Mouse (Mus musculus) intestine, postnatal 0 days (tissue): ENCODE results near the gene Fsip1. TPM values are rescaled to one million over a fixed set of nuclear protein-coding genes. Genes with fewer than 3 reads are reported as not detected.
"Not testable (repeated sequence)": the region's sequence is repeated elsewhere in the genome, so short reads cannot be mapped to it uniquely, and the experiment has no call there.

Experiments
- ATAC-seq: fragments of 200-750 bp; cut with Nextera tagmentation; 2 replicates; pipeline ENCODE4 v1.8.0; 2017; ENCODE audit warnings: mild to moderate bottlenecking, moderate TSS enrichment, moderate library complexity
- H3K27ac ChIP-seq: fragments of 300-500 bp; sonication (generic); 2 replicates; pipeline ENCODE4 v1.5.1; 2014; ENCODE audit warnings: mild to moderate bottlenecking, low read depth, low read length, moderate library complexity
- H3K27me3 ChIP-seq: fragments of 300-500 bp; sonication (generic); replicated peaks from 2 replicates; pipeline ENCODE4 v1.6.1; 2014; ENCODE audit warnings: low read length, mixed read lengths; ENCODE audit not compliant: control insufficient read depth, insufficient read depth
- H3K36me3 ChIP-seq: fragments of 300-500 bp; sonication (generic); 2 replicates; pipeline ENCODE4 v1.6.1; 2014; ENCODE audit warnings: mild to moderate bottlenecking, moderate library complexity; ENCODE audit not compliant: control insufficient read depth, insufficient read depth
- H3K4me1 ChIP-seq: fragments of 300-500 bp; sonication (generic); replicated peaks from 2 replicates; pipeline ENCODE4 v1.6.1; 2014; ENCODE audit warnings: antibody characterized with exemption, low read length, mixed read lengths; ENCODE audit not compliant: control insufficient read depth, insufficient read depth
- H3K4me2 ChIP-seq: fragments of 300-500 bp; sonication (generic); replicated peaks from 2 replicates; pipeline ENCODE4 v1.6.1; 2014; ENCODE audit warnings: low read depth, mild to moderate bottlenecking, moderate library complexity
- H3K4me3 ChIP-seq: fragments of 300-500 bp; sonication (generic); 2 replicates; pipeline ENCODE4 v1.5.1; 2014; ENCODE audit warnings: low read depth, low read length
- H3K9ac ChIP-seq: fragments of 300-500 bp; sonication (generic); 2 replicates; pipeline ENCODE4 v1.6.1; 2014; ENCODE audit warnings: mild to moderate bottlenecking, low read depth, low read length
- H3K9me3 ChIP-seq: fragments of 300-500 bp; sonication (generic); 2 replicates; pipeline ENCODE4 v1.6.1; 2016; ENCODE audit warnings: mixed run types; ENCODE audit not compliant: control insufficient read depth
- CTCF ChIP-seq: sonication (generic); IDR thresholded peaks from 2 replicates; pipeline ENCODE4 v1.5.1; 2016; ENCODE audit warnings: low read depth, mild to moderate bottlenecking, control low read depth, antibody characterized with exemption, moderate library complexity
- WGBS: fragments of 180-500 bp; shearing (Covaris S2); extraction: QIAGEN DNeasy Blood & Tissue Kit; methylation state at CpG from one replicate; pipeline ENCODE4 v1.1.7; 2014; 5-methylcytosine and 5-hydroxymethylcytosine counted together
- polyA plus RNA-seq: library from polyadenylated mRNA; unstranded; fragments of >200 nt; fragmentation: Nextera tagmentation; extraction: Ambion mirVana; gene quantifications from 2 replicates; pipeline ENCODE4 v1.2.1, GENCODE M21; 2015

Fsip1 gene
- polyA plus RNA-seq, 1 experiment from 2014 or later = 0.13 TPM

- no peak overlapping the region for H3K4me2 ChIP-seq
- no peak for TF ChIP-seq CTCF
- no peak overlapping the region for H3K9ac ChIP-seq
- H3K4me1 ChIP-seq = no peaks in the 10 kb centered on the region
- H3K36me3 ChIP-seq = no peaks in the 10 kb centered on the region
- no peak for ATAC-seq
- no peak overlapping the region for H3K4me3 ChIP-seq
- H3K9me3 ChIP-seq = no peaks in the 10 kb centered on the region
- no peak overlapping the region for H3K27ac ChIP-seq
- H3K27me3 ChIP-seq = no peaks in the 10 kb centered on the region
- 75% methylated on average over 4 of the region's 4 CpGs for WGBS
These were observed 108.2 kb downstream of the Fsip1 start for GRCm38 (mm10) chr2:118148321-118149142.

- H3K9ac ChIP-seq, H3K4me3 ChIP-seq, H3K4me1 ChIP-seq, H3K36me3 ChIP-seq, H3K4me2 ChIP-seq, H3K27ac ChIP-seq, ATAC-seq, H3K27me3 ChIP-seq, H3K9me3 ChIP-seq: not testable (repeated sequence)
- 61% methylated on average over 3 of the region's 3 CpGs for WGBS
These were observed 109.0 kb downstream of the Fsip1 start for GRCm38 (mm10) chr2:118147749-118148148.

GRCm38 (mm10) chr2:118141651-118142050 lies 115.1 kb downstream of the Fsip1 start:
- no peaks in the 10 kb centered on the region for H3K36me3 ChIP-seq
- H3K27me3 ChIP-seq = no peaks in the 10 kb centered on the region
- no peak for ATAC-seq
- H3K4me2 ChIP-seq = no peak overlapping the region
- no peak overlapping the region for H3K4me3 ChIP-seq
- H3K4me1 ChIP-seq = no peaks in the 10 kb centered on the region
- H3K9me3 ChIP-seq = no peaks in the 10 kb centered on the region
- H3K9ac ChIP-seq = no peak overlapping the region
- H3K27ac ChIP-seq = no peak overlapping the region
- WGBS = 88% methylated on average over 10 of the region's 10 CpGs
- no peak for TF ChIP-seq CTCF

- Histone ChIP-seq H3K9ac (no peak overlapping the region), H3K4me3 (no peak overlapping the region), H3K27ac (no peak overlapping the region), H3K27me3 (no peaks in the 10 kb centered on the region), H3K9me3 (no peaks in the 10 kb centered on the region), H3K4me2 (no peak overlapping the region), H3K4me1 (no peaks in the 10 kb centered on the region), H3K36me3 (no peaks in the 10 kb centered on the region)
- TF ChIP-seq CTCF = no peak
- 75% methylated on average over 6 of the region's 6 CpGs for WGBS
- ATAC-seq = no peak
These were observed 117.5 kb downstream of the Fsip1 start for GRCm38 (mm10) chr2:118139261-118139660.

GRCm38 (mm10) chr2:118137776-118138175 lies 119.0 kb downstream of the Fsip1 start:
- 82% methylated on average over 2 of the region's 2 CpGs for WGBS
- ATAC-seq = no peak
- H3K36me3 ChIP-seq = no peaks in the 10 kb centered on the region

DNA sequence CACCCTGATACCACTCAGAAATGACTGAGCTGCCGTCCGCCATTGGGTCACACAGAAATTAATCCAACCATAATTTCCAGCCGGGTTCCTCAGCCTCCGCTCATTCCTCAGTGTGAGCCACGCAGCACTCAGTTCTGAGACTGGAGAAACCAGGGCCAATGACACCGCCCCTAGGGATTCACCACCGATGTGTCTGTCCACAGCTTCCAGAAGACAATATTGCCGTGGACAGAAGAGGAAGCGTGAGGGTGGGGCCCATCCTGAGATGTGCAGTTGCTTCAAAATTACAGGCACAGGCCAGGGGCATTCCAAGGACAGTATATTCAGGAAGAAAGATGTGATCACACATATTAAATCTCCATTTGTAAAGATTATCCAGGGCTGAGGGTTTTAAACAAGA lies 119.7 kb downstream of the Fsip1 start:
- no peak for TF ChIP-seq CTCF
- Histone ChIP-seq H3K27ac (no peak overlapping the region), H3K9me3 (no peaks in the 10 kb centered on the region), H3K27me3 (no peaks in the 10 kb centered on the region), H3K9ac (no peak overlapping the region), H3K4me2 (no peak overlapping the region), H3K36me3 (no peaks in the 10 kb centered on the region), H3K4me1 (no peaks in the 10 kb centered on the region), H3K4me3 (no peak overlapping the region)
- WGBS = 85% methylated on average over 9 of the region's 9 CpGs
- ATAC-seq = no peak

More at GRCm38 (mm10) chr2:118137776-118138175, 119.0 kb downstream of the Fsip1 start:
- Histone ChIP-seq H3K4me1 (no peaks in the 10 kb centered on the region), H3K4me2 (no peak overlapping the region), H3K9ac (no peak overlapping the region), H3K27ac (no peak overlapping the region), H3K9me3 (no peaks in the 10 kb centered on the region), H3K27me3 (no peaks in the 10 kb centered on the region), H3K4me3 (no peak overlapping the region)
- no peak for TF ChIP-seq CTCF
